Mouse (Mus musculus): Measurements from ENCODE around the gene Ttc27.

DNA sequence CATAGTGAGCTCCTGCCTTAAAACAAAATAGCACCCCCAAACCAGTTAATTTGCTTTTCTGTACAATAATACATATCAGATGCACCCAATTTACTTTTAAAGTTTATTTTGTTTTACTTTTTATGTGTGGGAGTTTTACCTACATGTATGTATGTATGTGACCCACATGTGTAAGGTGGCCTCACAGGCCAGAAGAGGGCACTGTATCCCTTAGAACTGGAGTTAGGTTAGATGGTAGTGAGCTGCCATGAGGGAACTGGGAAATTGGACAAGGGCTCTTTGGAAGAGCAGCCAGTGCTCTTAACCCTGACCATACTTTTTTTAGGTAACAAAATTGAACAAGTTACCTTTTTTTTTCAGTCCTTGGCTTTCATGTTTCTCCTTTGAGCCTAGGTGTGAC is 15.3 kb downstream of the Ttc27 start:
- TF ChIP-seq CTCF (IDR thresholded peaks at IDR 0.05; ENCODE audit: low read depth, low read length) (peak; percentile 6), POLR2A (IDR thresholded peaks at IDR 0.05; ENCODE audit: insufficient read depth, low read length) (no peak), EP300 (IDR thresholded peaks at IDR 0.05; ENCODE audit: insufficient read depth, low read depth, low read length) (no peak)
